Mouse (Mus musculus): ENCODE results near the gene AC140267.1.

DNA sequence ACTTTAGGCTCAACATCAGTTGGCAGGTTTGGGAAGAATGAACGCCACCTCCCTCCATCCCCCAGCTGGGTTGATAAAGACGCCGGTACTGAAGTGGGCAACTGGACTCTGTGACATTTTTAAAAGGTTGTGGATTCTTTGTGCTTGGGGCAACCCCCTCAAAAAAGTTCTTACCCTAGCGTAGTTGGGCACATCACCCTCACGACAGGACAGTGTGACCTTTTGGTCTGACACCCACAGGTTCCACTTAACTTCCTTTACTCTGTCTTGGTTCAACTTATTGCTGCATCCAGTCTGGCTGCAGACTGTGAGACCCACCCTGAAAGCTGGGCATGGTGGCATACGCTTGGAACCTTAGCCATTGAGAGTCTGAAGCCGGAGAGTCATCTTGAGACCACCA lies 11.9 kb upstream of the AC140267.1 start:
- TF ChIP-seq POLR2A (IDR thresholded peaks at IDR 0.05; ENCODE audit: control insufficient read depth, low read depth, low read length) (no peak), CTCF (IDR thresholded peaks at IDR 0.05; ENCODE audit: control insufficient read depth, insufficient read depth, insufficient replicate concordance, low read depth, low read length) (no peak)

Measured in testis, adult 2 months (tissue).